Mouse (Mus musculus): ENCODE measurements around the gene Cd70. TPM values are rescaled to one million over a fixed set of nuclear protein-coding genes. Genes with fewer than 3 reads are reported as not detected.

Gene Cd70
- not detected for total RNA-seq (2021)
- long read RNA-seq, experiment 1 = 0 reads
- long read RNA-seq, experiment 2 = 0 reads

GRCm38 (mm10) chr17:57148994-57149803 is at the start of gene Cd70:
TSS of gene Cd70 (minus strand) at chr17:57149777.
- DNase-seq = no peak

GRCm38 (mm10) chr17:57198252-57198651 is 48.7 kb upstream of the Cd70 start:
- DNase-seq = no peak

GRCm38 (mm10) chr17:57195326-57196010 is 45.9 kb upstream of the Cd70 start:
- DNase-seq = no peak

- no peak for DNase-seq
These were observed 45.2 kb upstream of the Cd70 start for GRCm38 (mm10) chr17:57194771-57195170.

- DNase-seq = peak in 1 of 2 experiments; percentile 6
These were observed 44.5 kb upstream of the Cd70 start, which contains the start of gene Tnfsf14 for GRCm38 (mm10) chr17:57194041-57194507. TSS of gene Tnfsf14 (minus strand) at chr17:57194177.

GRCm38 (mm10) chr17:57188510-57189192 is 39.1 kb upstream of the Cd70 start:
- no peak for DNase-seq

- no peak for DNase-seq
These were observed 36.1 kb upstream of the Cd70 start for GRCm38 (mm10) chr17:57185641-57186040.

GRCm38 (mm10) chr17:57182871-57183270 is 33.3 kb upstream of the Cd70 start:
- DNase-seq = no peak

- peak; percentile 35 to 67 for DNase-seq
These were observed 30.8 kb upstream of the Cd70 start for GRCm38 (mm10) chr17:57180363-57180762.

GRCm38 (mm10) chr17:57173351-57173750 is 23.8 kb upstream of the Cd70 start:
- no peak for DNase-seq

GRCm38 (mm10) chr17:57172378-57172777 is 22.8 kb upstream of the Cd70 start:
- DNase-seq = no peak

GRCm38 (mm10) chr17:57170616-57171260 is 21.2 kb upstream of the Cd70 start:
- DNase-seq = no peak

- peak; percentile 88 to 94 for DNase-seq
These were observed 17.5 kb upstream of the Cd70 start for GRCm38 (mm10) chr17:57166800-57167791.

GRCm38 (mm10) chr17:57153787-57154186 is 4.2 kb upstream of the Cd70 start:
- DNase-seq = no peak

- DNase-seq = no peak
These were observed 3.4 kb upstream of the Cd70 start for GRCm38 (mm10) chr17:57153006-57153405.

- no peak for DNase-seq
These were observed 1.2 kb downstream of the Cd70 start for GRCm38 (mm10) chr17:57148343-57148742.

- DNase-seq = no peak
These were observed 4.5 kb downstream of the Cd70 start for GRCm38 (mm10) chr17:57145115-57145514.

- DNase-seq = no peak
These were observed 5.9 kb downstream of the Cd70 start for GRCm38 (mm10) chr17:57143704-57144103.

GRCm38 (mm10) chr17:57139708-57140107 is 9.9 kb downstream of the Cd70 start:
- no peak for DNase-seq

GRCm38 (mm10) chr17:57138676-57139075 is 10.9 kb downstream of the Cd70 start:
- no peak for DNase-seq

GRCm38 (mm10) chr17:57135635-57136034 is 13.9 kb downstream of the Cd70 start:
- no peak for DNase-seq
